Mouse (Mus musculus) myocyte (in vitro differentiated cells): ENCODE results near the gene Mtpn.

Experiments
- CEBPB ChIP-seq: IDR thresholded peaks from 2 replicates; pipeline ENCODE4 v1.6.1; 2011; ENCODE audit warnings: mild to moderate bottlenecking, moderate library complexity; ENCODE audit not compliant: poor library complexity, insufficient read depth, severe bottlenecking
- E2F4 ChIP-seq: IDR thresholded peaks from one replicate; pipeline ENCODE4 v1.6.1; 2011; ENCODE audit warnings: mild to moderate bottlenecking, control low read depth, moderate library complexity; ENCODE audit not compliant: insufficient read depth
- MAX ChIP-seq: IDR thresholded peaks from one replicate; pipeline ENCODE4 v1.6.1; 2011; ENCODE audit warnings: low read depth, mild to moderate bottlenecking, control low read depth
- MYOD1 ChIP-seq, 3 experiments: IDR thresholded peaks; one replicate each; pipeline ENCODE4 v1.6.1; 2011; ENCODE audit warnings: control low read depth in 2 of 3, low read depth in 2 of 3, mild to moderate bottlenecking in 2 of 3, moderate library complexity in 1 of 3; ENCODE audit not compliant: insufficient read length in 2 of 3, control insufficient read depth in 1 of 3
- MYOG ChIP-seq, 3 experiments: IDR thresholded peaks; one replicate each; pipeline ENCODE4 v1.6.1; 2011; ENCODE audit warnings: control low read depth in 2 of 3, low read depth in 2 of 3, mild to moderate bottlenecking in 2 of 3; ENCODE audit not compliant: insufficient read length in 2 of 3, control insufficient read depth in 1 of 3, insufficient read depth in 1 of 3
- POLR2A ChIP-seq: IDR thresholded peaks from one replicate; pipeline ENCODE4 v1.6.1; 2011; ENCODE audit warnings: low read depth, mild to moderate bottlenecking, control low read depth, moderate library complexity; ENCODE audit not compliant: insufficient read length
- POLR2AphosphoS2 ChIP-seq: IDR thresholded peaks from one replicate; pipeline ENCODE4 v1.6.1; 2011; ENCODE audit warnings: low read depth, control low read depth; ENCODE audit not compliant: insufficient read length
- SRF ChIP-seq: IDR thresholded peaks from one replicate; pipeline ENCODE4 v1.6.1; 2011; ENCODE audit warnings: low read depth; ENCODE audit not compliant: control insufficient read depth, insufficient read length
- TCF12 ChIP-seq: IDR thresholded peaks from one replicate; pipeline ENCODE4 v1.6.1; 2011; ENCODE audit warnings: mild to moderate bottlenecking, control low read depth; ENCODE audit not compliant: poor library complexity, insufficient read depth, severe bottlenecking
- TCF3 ChIP-seq: IDR thresholded peaks from one replicate; pipeline ENCODE4 v1.6.1; 2011; ENCODE audit warnings: low read depth, control low read depth; ENCODE audit not compliant: insufficient read length
- USF1 ChIP-seq: IDR thresholded peaks from one replicate; pipeline ENCODE4 v1.6.1; 2011; ENCODE audit warnings: low read depth, mild to moderate bottlenecking, control low read depth, moderate library complexity

- no peak for TF ChIP-seq USF1
- TF ChIP-seq POLR2A: no peak
- TF ChIP-seq SRF: no peak
- no peak for TF ChIP-seq E2F4
- no peak for TF ChIP-seq MYOG (IDR thresholded peaks at IDR 0.05; ENCODE audit: control insufficient read depth in 1 of 3, insufficient read depth in 1 of 3, insufficient read length in 2 of 3, low read depth in 2 of 3)
- no peak for TF ChIP-seq MAX
- TF ChIP-seq MYOD1 (IDR thresholded peaks at IDR 0.05; ENCODE audit: control insufficient read depth in 1 of 3, insufficient read length in 2 of 3, low read depth in 2 of 3): no peak
- TF ChIP-seq TCF12: no peak
- no peak for TF ChIP-seq TCF3
- TF ChIP-seq CEBPB: no peak
- no peak for TF ChIP-seq POLR2AphosphoS2
Observed at GRCm38 (mm10) chr6:35499978-35500667, 39.6 kb downstream of the Mtpn start.
